Mouse (Mus musculus) testis, adult 2 months (tissue): Measurements from ENCODE around the gene Ppp1cc.

Source experiments
- CTCF ChIP-seq: fragments of 200-500 bp; IDR thresholded peaks from 2 replicates; pipeline ENCODE4 v1.5.1; 2012; ENCODE audit warnings: low read depth, mild to moderate bottlenecking, inconsistent platforms, low read length, moderate library complexity; ENCODE audit not compliant: control insufficient read depth, insufficient read depth, insufficient replicate concordance
- POLR2A ChIP-seq: fragments of 200-500 bp; IDR thresholded peaks from 2 replicates; pipeline ENCODE4 v1.6.1; 2012; ENCODE audit warnings: low read depth, mild to moderate bottlenecking, inconsistent platforms, low read length, moderate library complexity; ENCODE audit not compliant: control insufficient read depth

DNA sequence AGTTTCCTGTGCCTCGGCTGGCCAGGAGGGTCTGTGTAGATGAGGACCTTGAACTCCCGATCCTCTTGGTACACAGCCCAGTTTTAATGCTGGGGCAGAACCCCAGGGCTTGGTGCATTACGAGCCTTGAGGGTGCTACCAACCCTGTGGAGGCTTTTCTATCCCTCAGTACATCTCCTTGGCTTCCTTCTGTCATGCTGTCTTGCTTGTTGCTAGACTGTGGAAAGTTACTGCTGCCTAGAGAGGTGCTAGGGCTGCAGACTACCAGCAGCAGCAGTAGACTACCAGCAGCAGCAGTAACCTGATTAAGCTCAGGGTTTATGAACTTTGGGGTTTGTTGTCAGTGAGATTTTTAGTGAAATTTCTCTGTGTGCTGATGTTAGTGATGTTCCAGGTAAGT, 5.9 kb downstream of the Ppp1cc start:
- TF ChIP-seq POLR2A (no peak), CTCF (no peak)
